Mouse (Mus musculus) lung, adult 10 weeks (tissue): ENCODE measurements around the gene Cyp2r1. TPM values are rescaled to one million over a fixed set of nuclear protein-coding genes. Genes with fewer than 3 reads are reported as not detected.

Source experiments
- polyA plus RNA-seq: library from polyadenylated mRNA; stranded (reverse); fragments of 350-450 nt; fragmentation: Illumina TruSeq; extraction: RNeasy Lipid Tissue Mini Kit (QIAGEN cat#74804); gene quantifications from one replicate; pipeline ENCODE4 v1.2.3, GENCODE M21; 2014; ENCODE audit warnings: low read depth, low replicate concordance; ENCODE audit not compliant: insufficient read depth

Cyp2r1 gene
- polyA plus RNA-seq = 1.3 TPM

DNA sequence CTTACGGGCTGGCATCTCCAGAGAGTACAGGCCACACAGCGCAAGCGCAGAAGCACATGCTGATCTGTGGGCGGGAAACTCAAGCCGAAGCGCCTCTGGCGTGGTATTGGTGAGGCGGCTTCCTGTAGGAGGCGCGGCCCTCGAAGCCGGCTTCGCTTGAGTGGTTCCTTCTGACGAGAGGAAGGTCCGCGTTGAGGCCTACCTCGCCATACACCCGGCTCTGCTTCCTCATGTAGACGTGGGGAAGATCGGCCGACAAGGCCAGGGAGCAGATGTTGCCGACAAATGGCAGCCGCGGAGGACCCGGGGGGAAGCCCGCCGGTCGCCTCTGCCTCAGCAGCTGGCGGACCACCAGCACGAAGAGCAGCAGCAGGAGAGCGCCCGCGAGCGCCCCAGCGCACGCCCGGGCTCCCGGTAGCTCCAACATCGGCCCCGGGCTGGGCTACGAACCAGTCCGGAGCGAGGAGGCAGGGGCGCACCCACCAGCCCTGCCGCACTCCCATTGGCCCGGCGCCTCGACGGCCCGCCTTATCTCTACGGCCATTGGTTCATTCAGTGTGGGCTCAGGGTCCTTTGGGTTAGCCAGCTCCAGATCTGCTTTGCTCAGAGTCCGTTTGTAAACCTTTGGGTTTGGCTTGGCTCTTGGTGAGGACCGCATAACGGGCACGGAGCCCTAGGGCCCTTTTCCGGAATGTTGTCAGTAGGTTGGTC lies at the start of gene Cyp2r1:
Gene Cyp2r1, minus strand, starts transcription at position 442 of the 711 bp plus-strand sequence.

Other genes with a start within 250 kb of the Cyp2r1 start
- gene Pde3b, start 147.7 kb downstream of the Cyp2r1 start, polyA plus RNA-seq = 4.5 TPM
- gene Calca, start 73.4 kb upstream of the Cyp2r1 start, polyA plus RNA-seq = 4.1 TPM
- 1.0 TPM for gene Calcb, start 155.7 kb upstream of the Cyp2r1 start, polyA plus RNA-seq
- gene Insc, start 180.7 kb upstream of the Cyp2r1 start, polyA plus RNA-seq = 0.28 TPM